Mouse (Mus musculus) urinary bladder, postnatal 14 days (tissue): ENCODE measurements around the gene Igdcc3.
A peak's percentile ranks its signal among the peaks of the same experiment; 100 is the strongest.

Source experiments
- DNase-seq: peaks from one replicate; pipeline ENCODE4 v3.0.0; 2021; ENCODE audit warnings: low spot score

Gene Igdcc3

DNA sequence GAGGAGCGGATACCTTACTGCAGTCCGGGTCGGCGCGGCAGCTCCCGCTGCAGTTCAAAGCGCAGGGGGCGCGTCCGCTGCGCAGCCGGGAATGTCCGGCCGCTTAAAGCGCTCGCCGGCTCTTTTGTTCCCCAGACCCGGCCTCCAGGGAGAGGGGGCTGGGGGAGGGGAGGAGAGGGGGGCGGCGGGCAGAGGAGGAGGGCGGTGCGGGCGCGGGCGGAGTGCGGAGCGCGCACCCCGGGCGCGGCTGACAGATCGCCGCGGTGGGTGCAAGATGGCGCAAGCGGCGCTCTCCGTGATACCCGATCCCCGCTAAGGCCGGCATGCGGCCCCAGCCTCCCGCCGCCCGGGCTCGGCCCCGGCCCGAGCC lies at the start of gene Igdcc3:
Gene Igdcc3 (plus strand): TSS at position 254 of the 370 bp plus-strand sequence.
- DNase-seq, result peak; percentile 39

GRCm38 (mm10) chr9:65094237-65094636 lies 46.8 kb upstream of the Igdcc3 start:
- DNase-seq, result peak; percentile 62

- DNase-seq, result peak; percentile 31
These were observed 39.9 kb upstream of the Igdcc3 start, which contains the start of gene Igdcc4 for GRCm38 (mm10) chr9:65100991-65101685. Igdcc4 (plus strand) TSS chr9:65101486.

GRCm38 (mm10) chr9:65101686-65102376 lies 39.2 kb upstream of the Igdcc3 start:
- peak; percentile 49 for DNase-seq

- no peak for DNase-seq
These were observed 38.4 kb upstream of the Igdcc3 start for GRCm38 (mm10) chr9:65102377-65103172.

- DNase-seq, result no peak
These were observed 37.7 kb upstream of the Igdcc3 start for GRCm38 (mm10) chr9:65103173-65103752.

- no peak for DNase-seq
These were observed 34.2 kb upstream of the Igdcc3 start for GRCm38 (mm10) chr9:65106821-65107220.

GRCm38 (mm10) chr9:65107893-65108292 lies 33.1 kb upstream of the Igdcc3 start:
- no peak for DNase-seq

- no peak for DNase-seq
These were observed 31.6 kb upstream of the Igdcc3 start for GRCm38 (mm10) chr9:65109132-65110072.

DNA sequence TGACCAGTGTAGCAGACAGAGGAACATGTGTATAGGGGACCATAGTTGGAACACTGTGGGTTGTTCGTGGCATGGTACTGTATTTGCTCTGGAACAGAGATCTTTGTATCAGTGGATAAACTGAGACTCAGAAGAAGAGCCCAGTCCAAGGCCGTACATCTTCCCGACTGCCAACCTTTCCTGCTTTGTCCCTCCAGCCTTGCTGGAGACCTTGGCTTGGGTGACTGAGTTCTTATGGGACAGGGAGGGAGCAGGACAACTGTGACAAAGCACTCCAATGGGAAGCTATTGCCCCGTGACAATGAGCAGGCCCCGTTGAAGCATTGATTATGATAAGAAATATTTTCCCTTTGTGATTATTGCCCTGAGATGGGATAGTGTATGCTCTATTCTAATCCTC lies 29.3 kb upstream of the Igdcc3 start:
- no peak for DNase-seq

GRCm38 (mm10) chr9:65113694-65114093 lies 27.3 kb upstream of the Igdcc3 start:
- DNase-seq, result no peak

- no peak for DNase-seq
These were observed 25.1 kb upstream of the Igdcc3 start for GRCm38 (mm10) chr9:65115891-65116290.

DNA sequence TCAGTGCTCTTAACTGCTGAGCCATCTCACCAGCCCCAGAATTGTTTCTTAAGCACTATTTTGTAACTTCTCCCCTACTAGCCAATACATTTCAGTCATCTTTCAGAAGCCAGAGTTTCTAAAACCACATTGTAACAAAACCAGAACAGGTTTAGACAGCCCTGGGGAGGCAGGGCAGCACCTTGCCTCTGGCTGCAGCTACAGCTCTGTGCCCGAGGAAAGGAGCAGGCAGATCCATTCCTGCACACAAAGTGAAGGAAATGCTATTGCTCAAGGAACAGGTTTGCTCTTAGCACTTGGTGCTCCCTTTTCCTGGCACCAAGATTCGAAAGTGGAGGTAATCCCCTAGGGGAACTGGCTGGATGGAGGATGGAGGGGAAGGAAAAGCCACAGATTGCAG lies 23.5 kb upstream of the Igdcc3 start:
- DNase-seq, result no peak

- DNase-seq, result peak; percentile 81
These were observed 20.1 kb upstream of the Igdcc3 start for GRCm38 (mm10) chr9:65120935-65121334.

DNA sequence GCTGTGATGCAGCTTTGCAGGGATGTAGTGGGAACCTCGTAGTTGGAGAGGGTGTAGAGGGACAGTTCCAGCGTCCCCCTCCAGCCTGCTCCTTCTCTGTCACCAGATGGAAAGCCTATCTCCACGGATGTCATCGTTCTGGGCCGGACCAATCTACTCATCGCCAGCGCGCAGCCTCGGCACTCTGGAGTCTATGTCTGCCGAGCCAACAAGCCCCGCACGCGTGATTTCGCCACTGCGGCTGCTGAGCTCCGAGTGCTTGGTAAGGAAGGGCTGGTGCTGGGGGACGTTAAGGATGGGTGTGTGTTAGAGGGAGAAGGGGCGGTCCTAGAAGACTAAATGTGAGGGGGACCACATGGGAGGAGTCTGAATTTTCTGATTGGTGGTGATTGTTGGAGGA lies 18.4 kb upstream of the Igdcc3 start:
- DNase-seq, result no peak

DNA sequence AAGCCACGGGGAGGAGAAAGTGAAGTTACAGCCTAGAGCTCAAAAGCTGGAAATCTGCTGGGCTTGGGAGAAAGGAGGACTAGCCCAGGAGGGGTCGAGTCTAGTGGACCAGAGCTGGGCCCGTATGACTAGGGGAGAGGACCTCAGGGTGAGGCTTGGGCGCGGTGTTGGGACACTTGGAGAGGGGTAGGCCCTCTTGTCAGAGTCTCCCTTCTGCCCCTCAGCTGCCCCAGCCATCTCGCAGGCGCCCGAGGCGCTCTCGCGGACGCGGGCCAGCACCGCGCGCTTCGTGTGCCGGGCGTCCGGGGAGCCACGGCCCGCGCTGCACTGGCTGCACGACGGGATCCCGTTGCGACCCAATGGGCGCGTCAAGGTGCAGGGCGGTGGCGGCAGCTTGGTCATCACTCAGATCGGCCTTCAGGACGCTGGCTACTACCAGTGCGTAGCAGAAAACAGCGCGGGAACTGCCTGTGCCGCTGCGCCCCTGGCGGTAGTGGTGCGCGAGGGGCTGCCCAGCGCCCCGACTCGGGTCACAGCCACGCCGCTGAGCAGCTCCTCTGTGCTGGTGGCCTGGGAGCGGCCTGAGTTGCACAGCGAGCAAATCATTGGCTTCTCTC lies 17.3 kb upstream of the Igdcc3 start:
- peak; percentile 47 for DNase-seq

- DNase-seq, result peak; percentile 38
These were observed 12.7 kb upstream of the Igdcc3 start for GRCm38 (mm10) chr9:65128123-65128815.

- DNase-seq, result no peak
These were observed 9.3 kb upstream of the Igdcc3 start for GRCm38 (mm10) chr9:65131717-65132116.

- peak; percentile 80 for DNase-seq
These were observed 7.2 kb upstream of the Igdcc3 start for GRCm38 (mm10) chr9:65133739-65134138.

GRCm38 (mm10) chr9:65135126-65135525 lies 5.9 kb upstream of the Igdcc3 start:
- no peak for DNase-seq
